Mouse (Mus musculus): ENCODE data around the gene Galr3. TPM values are rescaled to one million over a fixed set of nuclear protein-coding genes. Genes with fewer than 3 reads are reported as not detected.
"Not testable (repeated sequence)": the region's sequence is repeated elsewhere in the genome, so short reads cannot be mapped to it uniquely, and the experiment has no call there.

Galr3 gene
- polyA plus RNA-seq, 1 experiment = not detected

DNA sequence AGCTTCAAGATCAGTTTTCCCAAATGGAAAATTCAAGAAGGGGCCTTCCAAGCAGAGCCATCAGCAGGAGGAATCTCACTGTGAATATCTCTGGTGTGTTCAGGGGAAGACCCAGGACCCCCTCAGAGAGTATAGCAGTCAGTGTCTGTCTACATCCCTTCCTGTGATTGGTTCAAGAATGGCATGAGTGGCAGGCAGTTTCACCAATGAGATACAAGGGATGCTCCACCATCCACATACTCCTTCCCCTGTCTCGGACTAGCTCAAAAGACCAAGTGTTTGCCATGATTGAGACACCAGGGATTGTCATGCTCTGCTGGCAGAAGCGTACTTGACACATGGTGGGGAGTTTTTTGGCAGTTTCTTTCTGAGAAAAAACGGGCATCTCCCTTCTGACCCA lies 35.0 kb upstream of the Galr3 start:
- no peak for TF ChIP-seq CTCF (IDR thresholded peaks at IDR 0.05; ENCODE audit: low read depth, low read length)
- no peak for TF ChIP-seq EP300 (IDR thresholded peaks at IDR 0.05; ENCODE audit: insufficient read depth, low read depth, low read length)
- TF ChIP-seq POLR2A (IDR thresholded peaks at IDR 0.05; ENCODE audit: insufficient read depth, low read length) = no peak
- Histone ChIP-seq H3K4me3 (ENCODE audit: low read depth, low read length) (no peak overlapping the region), H3K27ac (ENCODE audit: insufficient read depth, low read length) (no peak overlapping the region), H3K27me3 (ENCODE audit: control insufficient read depth, insufficient read depth, low read length, poor library complexity, severe bottlenecking) (no peaks in the 10 kb centered on the region), H3K4me1 (ENCODE audit: control insufficient read depth, insufficient read depth, low read length) (peaks cover 6% of the 10 kb centered on the region), H3K9ac (ENCODE audit: low read depth, poor library complexity, severe bottlenecking) (no peak overlapping the region), H3K9me3 (replicated peaks; ENCODE audit: control insufficient read depth, insufficient read depth, low read length, poor library complexity, severe bottlenecking) (no peaks in the 10 kb centered on the region), H3K36me3 (ENCODE audit: control insufficient read depth, insufficient read depth, low read length, poor library complexity, severe bottlenecking) (no peaks in the 10 kb centered on the region)

DNA sequence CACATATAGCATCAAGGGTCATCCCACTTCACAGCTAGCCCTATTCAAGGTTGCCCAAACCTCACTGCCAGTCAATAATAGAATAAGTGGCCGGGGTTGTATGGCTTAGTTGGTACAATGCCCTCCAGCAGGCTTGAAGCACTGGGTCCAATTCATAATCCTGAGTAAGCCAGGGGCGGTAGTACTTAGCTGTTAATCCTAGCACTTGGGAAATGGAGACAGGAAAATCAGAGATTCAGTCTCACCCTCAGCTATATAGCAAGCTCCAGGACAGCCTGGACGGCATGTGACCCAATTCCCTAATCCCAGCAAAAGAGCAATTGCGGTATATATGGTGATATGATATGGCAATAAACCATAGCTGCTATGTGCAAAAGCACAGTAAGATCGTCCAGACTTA lies 34.6 kb upstream of the Galr3 start:
- Histone ChIP-seq H3K9me3 (replicated peaks; ENCODE audit: control insufficient read depth, insufficient read depth, low read length, poor library complexity, severe bottlenecking) (no peaks in the 10 kb centered on the region), H3K4me3 (ENCODE audit: low read depth, low read length) (no peak overlapping the region), H3K27ac (ENCODE audit: insufficient read depth, low read length) (no peak overlapping the region), H3K27me3 (ENCODE audit: control insufficient read depth, insufficient read depth, low read length, poor library complexity, severe bottlenecking) (no peaks in the 10 kb centered on the region), H3K4me1 (ENCODE audit: control insufficient read depth, insufficient read depth, low read length) (peaks cover 6% of the 10 kb centered on the region), H3K9ac (ENCODE audit: low read depth, poor library complexity, severe bottlenecking) (no peak overlapping the region), H3K36me3 (ENCODE audit: control insufficient read depth, insufficient read depth, low read length, poor library complexity, severe bottlenecking) (no peaks in the 10 kb centered on the region)
- TF ChIP-seq CTCF (IDR thresholded peaks at IDR 0.05; ENCODE audit: low read depth, low read length) (no peak), EP300 (IDR thresholded peaks at IDR 0.05; ENCODE audit: insufficient read depth, low read depth, low read length) (no peak), POLR2A (IDR thresholded peaks at IDR 0.05; ENCODE audit: insufficient read depth, low read length) (no peak)

DNA sequence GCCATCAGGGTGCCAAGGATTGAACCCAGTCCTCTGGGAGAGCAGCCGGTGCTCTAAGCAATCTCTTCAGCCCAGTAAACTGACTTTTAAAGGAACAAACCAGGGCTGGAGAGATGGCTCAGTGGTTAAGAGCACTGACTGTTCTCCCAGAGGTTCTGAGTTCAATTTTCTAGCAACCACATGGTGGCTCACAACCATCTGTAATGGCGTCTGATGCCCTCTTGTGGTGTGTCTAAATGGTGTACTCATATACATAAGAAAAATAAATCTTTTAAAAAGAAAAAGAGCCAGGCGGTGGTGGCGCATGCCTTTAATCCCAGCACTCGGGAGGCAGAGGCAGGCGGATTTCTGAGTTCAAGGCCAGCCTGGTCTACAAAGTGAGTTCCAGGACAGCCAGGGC lies 33.8 kb upstream of the Galr3 start:
- not testable (repeated sequence) for H3K9ac ChIP-seq (ENCODE audit: low read depth, poor library complexity, severe bottlenecking); H3K4me3 ChIP-seq (ENCODE audit: low read depth, low read length); H3K36me3 ChIP-seq (ENCODE audit: control insufficient read depth, insufficient read depth, low read length, poor library complexity, severe bottlenecking); H3K27me3 ChIP-seq (ENCODE audit: control insufficient read depth, insufficient read depth, low read length, poor library complexity, severe bottlenecking); H3K27ac ChIP-seq (ENCODE audit: insufficient read depth, low read length); H3K9me3 ChIP-seq (replicated peaks; ENCODE audit: control insufficient read depth, insufficient read depth, low read length, poor library complexity, severe bottlenecking); H3K4me1 ChIP-seq (ENCODE audit: control insufficient read depth, insufficient read depth, low read length)

DNA sequence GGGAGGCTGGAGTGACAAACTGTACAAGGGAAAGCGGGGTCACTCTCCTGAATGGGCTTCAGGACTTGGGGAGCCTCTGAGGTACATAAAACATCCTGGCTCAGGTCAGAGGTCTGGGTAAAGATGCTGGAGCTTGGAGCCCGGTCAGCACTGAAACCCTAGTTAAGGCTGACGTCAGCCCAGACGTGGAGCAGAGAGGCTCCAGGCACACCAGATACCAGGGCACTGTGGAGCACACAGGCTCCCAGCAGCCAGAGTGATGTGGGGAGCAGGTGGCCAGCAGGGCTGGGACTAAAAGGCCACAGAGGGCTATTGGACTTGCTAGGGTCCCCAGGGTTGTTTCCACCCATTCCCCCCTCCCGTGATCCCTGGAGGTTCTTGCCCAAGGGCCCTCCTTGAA lies 32.0 kb upstream of the Galr3 start:
- TF ChIP-seq POLR2A (IDR thresholded peaks at IDR 0.05; ENCODE audit: insufficient read depth, low read length) = no peak
- no peak for TF ChIP-seq EP300 (IDR thresholded peaks at IDR 0.05; ENCODE audit: insufficient read depth, low read depth, low read length)
- TF ChIP-seq CTCF (IDR thresholded peaks at IDR 0.05; ENCODE audit: low read depth, low read length) = no peak
- H3K36me3 ChIP-seq (ENCODE audit: control insufficient read depth, insufficient read depth, low read length, poor library complexity, severe bottlenecking) = no peaks in the 10 kb centered on the region
- H3K27me3 ChIP-seq (ENCODE audit: control insufficient read depth, insufficient read depth, low read length, poor library complexity, severe bottlenecking) = no peaks in the 10 kb centered on the region
- no peaks in the 10 kb centered on the region for H3K9me3 ChIP-seq (replicated peaks; ENCODE audit: control insufficient read depth, insufficient read depth, low read length, poor library complexity, severe bottlenecking)
- no peak overlapping the region for H3K27ac ChIP-seq (ENCODE audit: insufficient read depth, low read length)
- H3K4me3 ChIP-seq (ENCODE audit: low read depth, low read length) = no peak overlapping the region
- peaks cover 5% of the 10 kb centered on the region for H3K4me1 ChIP-seq (ENCODE audit: control insufficient read depth, insufficient read depth, low read length)
- no peak overlapping the region for H3K9ac ChIP-seq (ENCODE audit: low read depth, poor library complexity, severe bottlenecking)

DNA sequence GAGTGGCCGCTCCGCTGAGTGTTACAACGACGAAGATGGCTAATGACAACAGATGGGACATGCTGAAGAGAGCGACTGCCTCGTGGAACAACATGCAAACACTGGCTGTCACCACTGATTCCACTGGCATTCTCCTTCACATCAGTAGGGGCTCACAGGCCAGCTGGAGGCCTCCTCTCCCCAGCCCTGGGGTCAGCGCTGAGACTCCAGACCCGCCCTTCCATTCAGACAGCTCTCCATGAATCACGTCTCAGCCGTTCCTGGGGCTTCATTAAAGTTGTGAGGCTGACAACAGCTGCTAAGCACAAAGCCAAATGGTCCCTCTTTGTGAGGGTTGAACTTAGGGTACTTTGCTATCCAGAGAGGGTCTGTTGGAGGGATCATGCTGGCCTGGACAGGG lies 30.1 kb upstream of the Galr3 start:
- Histone ChIP-seq H3K4me1 (ENCODE audit: control insufficient read depth, insufficient read depth, low read length) (peaks cover 5% of the 10 kb centered on the region), H3K9me3 (replicated peaks; ENCODE audit: control insufficient read depth, insufficient read depth, low read length, poor library complexity, severe bottlenecking) (no peaks in the 10 kb centered on the region), H3K27me3 (ENCODE audit: control insufficient read depth, insufficient read depth, low read length, poor library complexity, severe bottlenecking) (no peaks in the 10 kb centered on the region), H3K36me3 (ENCODE audit: control insufficient read depth, insufficient read depth, low read length, poor library complexity, severe bottlenecking) (no peaks in the 10 kb centered on the region), H3K9ac (ENCODE audit: low read depth, poor library complexity, severe bottlenecking) (no peak overlapping the region), H3K4me3 (ENCODE audit: low read depth, low read length) (no peak overlapping the region), H3K27ac (ENCODE audit: insufficient read depth, low read length) (no peak overlapping the region)
- TF ChIP-seq POLR2A (IDR thresholded peaks at IDR 0.05; ENCODE audit: insufficient read depth, low read length) (no peak), EP300 (IDR thresholded peaks at IDR 0.05; ENCODE audit: insufficient read depth, low read depth, low read length) (no peak), CTCF (IDR thresholded peaks at IDR 0.05; ENCODE audit: low read depth, low read length) (no peak)

DNA sequence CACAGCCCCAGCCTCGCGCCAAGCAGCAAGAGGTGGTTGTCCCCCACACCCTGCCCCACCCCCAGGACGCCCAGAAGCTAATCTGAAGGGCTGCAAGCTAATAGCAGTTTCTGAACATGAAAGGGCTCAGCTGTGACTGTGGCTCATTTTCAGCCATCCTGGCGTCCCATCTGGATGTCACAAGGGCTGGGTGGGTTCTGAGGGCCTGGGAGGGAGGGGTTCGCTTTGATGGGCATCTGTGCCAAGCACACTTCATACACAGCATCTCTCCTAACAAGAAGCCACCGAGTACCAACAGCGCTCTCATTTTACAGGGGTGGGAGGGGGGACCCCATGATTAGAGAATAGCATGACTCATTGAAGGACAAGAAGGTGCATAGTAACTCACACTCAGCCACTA lies 28.3 kb upstream of the Galr3 start:
- no peaks in the 10 kb centered on the region for H3K9me3 ChIP-seq (replicated peaks; ENCODE audit: control insufficient read depth, insufficient read depth, low read length, poor library complexity, severe bottlenecking)
- no peaks in the 10 kb centered on the region for H3K27me3 ChIP-seq (ENCODE audit: control insufficient read depth, insufficient read depth, low read length, poor library complexity, severe bottlenecking)
- H3K9ac ChIP-seq (ENCODE audit: low read depth, poor library complexity, severe bottlenecking) = no peak overlapping the region
- H3K4me3 ChIP-seq (ENCODE audit: low read depth, low read length) = no peak overlapping the region
- H3K4me1 ChIP-seq (ENCODE audit: control insufficient read depth, insufficient read depth, low read length) = peaks cover 4% of the 10 kb centered on the region
- no peaks in the 10 kb centered on the region for H3K36me3 ChIP-seq (ENCODE audit: control insufficient read depth, insufficient read depth, low read length, poor library complexity, severe bottlenecking)
- no peak overlapping the region for H3K27ac ChIP-seq (ENCODE audit: insufficient read depth, low read length)
- TF ChIP-seq POLR2A (IDR thresholded peaks at IDR 0.05; ENCODE audit: insufficient read depth, low read length) = no peak
- TF ChIP-seq EP300 (IDR thresholded peaks at IDR 0.05; ENCODE audit: insufficient read depth, low read depth, low read length) = no peak
- no peak for TF ChIP-seq CTCF (IDR thresholded peaks at IDR 0.05; ENCODE audit: low read depth, low read length)

Data from ES-Bruce4 (cell line).